Mouse (Mus musculus): Measurements from ENCODE around the gene Pex3. TPM values are rescaled to one million over a fixed set of nuclear protein-coding genes. Genes with fewer than 3 reads are reported as not detected.
"Not testable (repeated sequence)": the region's sequence is repeated elsewhere in the genome, so short reads cannot be mapped to it uniquely, and the experiment has no call there.

Gene Pex3
- total and polyA plus RNA-seq, 3 experiments, result 11.5 to 19.0 (median 16.6) TPM

- TF ChIP-seq POLR2A (IDR thresholded peaks at IDR 0.05; ENCODE audit: insufficient read depth, low read depth, low read length) (no peak), CTCF (IDR thresholded peaks at IDR 0.05) (no peak), EP300 (IDR thresholded peaks at IDR 0.05; ENCODE audit: insufficient read depth, low read depth, low read length) (no peak)
- no peak overlapping the region for H3K9ac ChIP-seq (ENCODE audit: low read depth, low read length)
These were observed 24.8 kb downstream of the Pex3 start for GRCm38 (mm10) chr10:13528155-13528554.

GRCm38 (mm10) chr10:13521857-13522256 lies 31.1 kb downstream of the Pex3 start:
- H3K36me3 ChIP-seq (ENCODE audit: control insufficient read depth, insufficient read depth, low read length), result no peaks in the 10 kb centered on the region
- TF ChIP-seq POLR2A (IDR thresholded peaks at IDR 0.05; ENCODE audit: insufficient read depth, low read depth, low read length) (no peak), EP300 (IDR thresholded peaks at IDR 0.05; ENCODE audit: insufficient read depth, low read depth, low read length) (no peak), CTCF (IDR thresholded peaks at IDR 0.05) (no peak)
- H3K79me2 ChIP-seq (replicated peaks; ENCODE audit: control insufficient read depth, insufficient read depth, low read length), result no peaks in the 10 kb centered on the region
- DNase-seq, result no peak
- no peak overlapping the region for H3K9ac ChIP-seq (ENCODE audit: low read depth, low read length)
- WGBS, result 68% methylated on average over 4 of the region's 4 CpGs
- intact Hi-C loops (cut with DNase I), result no loop called here
- H3K27me3 ChIP-seq (ENCODE audit: control insufficient read depth, insufficient read depth, low read length), result no peaks in the 10 kb centered on the region
- no peak overlapping the region for H3K4me3 ChIP-seq
- no peaks in the 10 kb centered on the region for H3K4me1 ChIP-seq (ENCODE audit: control insufficient read depth, insufficient read depth, low read length)
- no peak overlapping the region for H3K27ac ChIP-seq

More at GRCm38 (mm10) chr10:13528155-13528554, 24.8 kb downstream of the Pex3 start:
- Histone ChIP-seq H3K27ac (no peak overlapping the region), H3K4me3 (no peak overlapping the region), H3K79me2 (replicated peaks; ENCODE audit: control insufficient read depth, insufficient read depth, low read length) (no peaks in the 10 kb centered on the region), H3K27me3 (ENCODE audit: control insufficient read depth, insufficient read depth, low read length) (no peaks in the 10 kb centered on the region), H3K36me3 (ENCODE audit: control insufficient read depth, insufficient read depth, low read length) (no peaks in the 10 kb centered on the region), H3K4me1 (ENCODE audit: control insufficient read depth, insufficient read depth, low read length) (no peaks in the 10 kb centered on the region)
- 87% methylated on average over 4 of the region's 4 CpGs for WGBS
- DNase-seq, result no peak
- intact Hi-C loops (cut with DNase I), result no loop called here

GRCm38 (mm10) chr10:13502371-13502770 lies 50.6 kb downstream of the Pex3 start:
- Histone ChIP-seq H3K9ac (ENCODE audit: low read depth, low read length) (peak overlapping the region; percentile 29; the same call in 1 of the 2 replicates), H3K4me1 (ENCODE audit: control insufficient read depth, insufficient read depth, low read length) (no peaks in the 10 kb centered on the region; the same call in none of the 2 replicates), H3K27me3 (ENCODE audit: control insufficient read depth, insufficient read depth, low read length) (no peaks in the 10 kb centered on the region), H3K36me3 (ENCODE audit: control insufficient read depth, insufficient read depth, low read length) (peaks cover 22% of the 10 kb centered on the region), H3K79me2 (replicated peaks; ENCODE audit: control insufficient read depth, insufficient read depth, low read length) (0 out of 2 replicates have a peak, but pooled peaks cover 2% of the 10 kb centered on the region), H3K4me3 (peak overlapping the region; percentile 43), H3K27ac (peak overlapping the region; percentile 60)
- WGBS, result 54% methylated on average over 8 of the region's 8 CpGs
- peak in 1 of 2 experiments; percentile 44 for DNase-seq
- intact Hi-C loops (cut with DNase I), result loop anchor here (2.0 kb wide), 1 partner anchor 28 kb away; the partner anchor contains the start of gene Phactr2
- 0 out of 2 replicates have a peak, but pooled peaks have one; percentile 55 for TF ChIP-seq EP300 (IDR thresholded peaks at IDR 0.05; ENCODE audit: insufficient read depth, low read depth, low read length)
- TF ChIP-seq POLR2A (IDR thresholded peaks at IDR 0.05; ENCODE audit: insufficient read depth, low read depth, low read length), result no peak

- peak overlapping the region; percentile 60 for H3K27ac ChIP-seq
- peak overlapping the region; percentile 78 for H3K9ac ChIP-seq (ENCODE audit: low read depth, low read length)
- H3K4me1 ChIP-seq (ENCODE audit: control insufficient read depth, insufficient read depth, low read length); H3K79me2 ChIP-seq (replicated peaks; ENCODE audit: control insufficient read depth, insufficient read depth, low read length); intact Hi-C loops (cut with DNase I); H3K27me3 ChIP-seq (ENCODE audit: control insufficient read depth, insufficient read depth, low read length); DNase-seq: not testable (repeated sequence)
- H3K36me3 ChIP-seq (ENCODE audit: control insufficient read depth, insufficient read depth, low read length), result peaks cover 18% of the 10 kb centered on the region
- H3K4me3 ChIP-seq, result peak overlapping the region; percentile 43
- 48% methylated on average over 4 of the region's 4 CpGs for WGBS
These were observed 51.4 kb downstream of the Pex3 start for GRCm38 (mm10) chr10:13501533-13501932.

- Histone ChIP-seq H3K9ac (ENCODE audit: low read depth, low read length) (peak overlapping the region; percentile 78), H3K4me3 (peak overlapping the region; percentile 66), H3K36me3 (ENCODE audit: control insufficient read depth, insufficient read depth, low read length) (peaks cover 14% of the 10 kb centered on the region), H3K27me3 (ENCODE audit: control insufficient read depth, insufficient read depth, low read length) (no peaks in the 10 kb centered on the region), H3K4me1 (ENCODE audit: control insufficient read depth, insufficient read depth, low read length) (peaks cover 4% of the 10 kb centered on the region), H3K79me2 (replicated peaks; ENCODE audit: control insufficient read depth, insufficient read depth, low read length) (0 out of 2 replicates have a peak, but pooled peaks cover 2% of the 10 kb centered on the region), H3K27ac (peak overlapping the region; percentile 73)
- WGBS, result 1% methylated on average over 30 of the region's 30 CpGs
- intact Hi-C loops (cut with DNase I), result no loop called here
- DNase-seq, result peak; percentile 88 to 92
- TF ChIP-seq CTCF (IDR thresholded peaks at IDR 0.05), result no peak
- peak; percentile 72 for TF ChIP-seq POLR2A (IDR thresholded peaks at IDR 0.05; ENCODE audit: insufficient read depth, low read depth, low read length)
- peak; percentile 48; the same call in 1 of the 2 replicates for TF ChIP-seq EP300 (IDR thresholded peaks at IDR 0.05; ENCODE audit: insufficient read depth, low read depth, low read length)
These were observed 51.9 kb downstream of the Pex3 start for GRCm38 (mm10) chr10:13500938-13501496.

- TF ChIP-seq CTCF (IDR thresholded peaks at IDR 0.05) (no peak), POLR2A (IDR thresholded peaks at IDR 0.05; ENCODE audit: insufficient read depth, low read depth, low read length) (no peak), EP300 (IDR thresholded peaks at IDR 0.05; ENCODE audit: insufficient read depth, low read depth, low read length) (no peak)
- H3K4me1 ChIP-seq (ENCODE audit: control insufficient read depth, insufficient read depth, low read length), result peaks cover 4% of the 10 kb centered on the region
- peak in 1 of 2 experiments; percentile 41 for DNase-seq
- H3K36me3 ChIP-seq (ENCODE audit: control insufficient read depth, insufficient read depth, low read length), result peaks cover 10% of the 10 kb centered on the region
- H3K27ac ChIP-seq, result peak overlapping the region; percentile 73
- intact Hi-C loops (cut with DNase I), result no loop called here
- 41% methylated on average over 9 of the region's 9 CpGs for WGBS
- H3K79me2 ChIP-seq (replicated peaks; ENCODE audit: control insufficient read depth, insufficient read depth, low read length), result 0 out of 2 replicates have a peak, but pooled peaks cover 2% of the 10 kb centered on the region
- peak overlapping the region; percentile 66 for H3K4me3 ChIP-seq
- H3K27me3 ChIP-seq (ENCODE audit: control insufficient read depth, insufficient read depth, low read length), result no peaks in the 10 kb centered on the region
- peak overlapping the region; percentile 78; the same call in 1 of the 2 replicates for H3K9ac ChIP-seq (ENCODE audit: low read depth, low read length)
These were observed 52.5 kb downstream of the Pex3 start for GRCm38 (mm10) chr10:13500473-13500872.
